Mouse (Mus musculus): ENCODE measurements around the gene Tigit. TPM values are rescaled to one million over a fixed set of nuclear protein-coding genes. Genes with fewer than 3 reads are reported as not detected.

The Tigit gene
- polyA plus RNA-seq (2012; rRNA removed) = 0.12 TPM in 1 of 2 replicates, not detected in the other

- no peak for DNase-seq (ENCODE audit: low read depth)
Observed at GRCm38 (mm10) chr16:43663978-43664579, at the start of gene Tigit. Tigit (minus strand) TSS chr16:43664146.

GRCm38 (mm10) chr16:43711361-43711760, 47.4 kb upstream of the Tigit start:
- DNase-seq (ENCODE audit: low read depth) = no peak

- DNase-seq (ENCODE audit: low read depth) = no peak
Observed at GRCm38 (mm10) chr16:43710651-43711050, 46.7 kb upstream of the Tigit start.

GRCm38 (mm10) chr16:43710134-43710475, 46.2 kb upstream of the Tigit start:
- no peak for DNase-seq (ENCODE audit: low read depth)

- no peak for DNase-seq (ENCODE audit: low read depth)
Observed at GRCm38 (mm10) chr16:43709432-43710133, 45.6 kb upstream of the Tigit start.

- DNase-seq (ENCODE audit: low read depth) = no peak
Observed at GRCm38 (mm10) chr16:43709062-43709413, 45.1 kb upstream of the Tigit start.

GRCm38 (mm10) chr16:43708335-43709061, 44.6 kb upstream of the Tigit start:
- no peak for DNase-seq (ENCODE audit: low read depth)

GRCm38 (mm10) chr16:43701765-43702504, 38.0 kb upstream of the Tigit start:
- no peak for DNase-seq (ENCODE audit: low read depth)

GRCm38 (mm10) chr16:43700575-43700974, 36.6 kb upstream of the Tigit start:
- no peak for DNase-seq (ENCODE audit: low read depth)

GRCm38 (mm10) chr16:43698735-43699649, 35.0 kb upstream of the Tigit start:
- no peak for DNase-seq (ENCODE audit: low read depth)

GRCm38 (mm10) chr16:43697772-43698171, 33.8 kb upstream of the Tigit start:
- no peak for DNase-seq (ENCODE audit: low read depth)

GRCm38 (mm10) chr16:43695852-43696251, 31.9 kb upstream of the Tigit start:
- DNase-seq (ENCODE audit: low read depth) = no peak

- no peak for DNase-seq (ENCODE audit: low read depth)
Observed at GRCm38 (mm10) chr16:43694104-43694503, 30.2 kb upstream of the Tigit start.

GRCm38 (mm10) chr16:43692611-43693010, 28.7 kb upstream of the Tigit start:
- DNase-seq (ENCODE audit: low read depth) = no peak

GRCm38 (mm10) chr16:43691741-43692140, 27.8 kb upstream of the Tigit start:
- DNase-seq (ENCODE audit: low read depth) = no peak

GRCm38 (mm10) chr16:43690912-43691311, 27.0 kb upstream of the Tigit start:
- DNase-seq (ENCODE audit: low read depth) = no peak

GRCm38 (mm10) chr16:43690211-43690690, 26.3 kb upstream of the Tigit start:
- no peak for DNase-seq (ENCODE audit: low read depth)

GRCm38 (mm10) chr16:43687968-43688367, 24.0 kb upstream of the Tigit start:
- no peak for DNase-seq (ENCODE audit: low read depth)

- no peak for DNase-seq (ENCODE audit: low read depth)
Observed at GRCm38 (mm10) chr16:43674400-43674799, 10.5 kb upstream of the Tigit start.

- no peak for DNase-seq (ENCODE audit: low read depth)
Observed at GRCm38 (mm10) chr16:43672697-43673096, 8.8 kb upstream of the Tigit start.

GRCm38 (mm10) chr16:43671972-43672371, 8.0 kb upstream of the Tigit start:
- no peak for DNase-seq (ENCODE audit: low read depth)
